Mouse (Mus musculus) embryonic fibroblast, embryonic 13.5 days (primary cell): ENCODE measurements around the gene Msx2. TPM values are rescaled to one million over a fixed set of nuclear protein-coding genes. Genes with fewer than 3 reads are reported as not detected.

Experiments
- H3K27ac ChIP-seq: 2 replicates; pipeline ENCODE4 v1.5.1; 2012; ENCODE audit warnings: low read length, control low read depth, inconsistent platforms; ENCODE audit not compliant: insufficient read depth
- H3K4me1 ChIP-seq: 2 replicates; pipeline ENCODE4 v1.6.1; 2011; ENCODE audit warnings: low read length; ENCODE audit not compliant: control insufficient read depth, insufficient read depth
- H3K4me3 ChIP-seq: 2 replicates; pipeline ENCODE4 v1.5.1; 2011; ENCODE audit warnings: mild to moderate bottlenecking, control low read depth, low read length; ENCODE audit not compliant: insufficient read depth
- CTCF ChIP-seq: IDR thresholded peaks from 2 replicates; pipeline ENCODE4 v1.5.1; 2011; ENCODE audit warnings: mild to moderate bottlenecking, control low read depth, low read length, moderate library complexity, borderline replicate concordance; ENCODE audit not compliant: insufficient read depth
- POLR2A ChIP-seq: IDR thresholded peaks from 2 replicates; pipeline ENCODE4 v1.6.1; 2011; ENCODE audit warnings: low read depth, mild to moderate bottlenecking, control low read depth, low read length, moderate library complexity
- polyA plus RNA-seq: library from polyadenylated mRNA; stranded (reverse); fragments of >200 nt; gene quantifications from 2 replicates; pipeline ENCODE4 v1.2.4, GENCODE M21; 2011; ENCODE audit warnings: low read depth; ENCODE audit not compliant: missing spikeins, insufficient read length

Gene Msx2
- 2.8 and 3.6 TPM in 2 replicates for polyA plus RNA-seq

DNA sequence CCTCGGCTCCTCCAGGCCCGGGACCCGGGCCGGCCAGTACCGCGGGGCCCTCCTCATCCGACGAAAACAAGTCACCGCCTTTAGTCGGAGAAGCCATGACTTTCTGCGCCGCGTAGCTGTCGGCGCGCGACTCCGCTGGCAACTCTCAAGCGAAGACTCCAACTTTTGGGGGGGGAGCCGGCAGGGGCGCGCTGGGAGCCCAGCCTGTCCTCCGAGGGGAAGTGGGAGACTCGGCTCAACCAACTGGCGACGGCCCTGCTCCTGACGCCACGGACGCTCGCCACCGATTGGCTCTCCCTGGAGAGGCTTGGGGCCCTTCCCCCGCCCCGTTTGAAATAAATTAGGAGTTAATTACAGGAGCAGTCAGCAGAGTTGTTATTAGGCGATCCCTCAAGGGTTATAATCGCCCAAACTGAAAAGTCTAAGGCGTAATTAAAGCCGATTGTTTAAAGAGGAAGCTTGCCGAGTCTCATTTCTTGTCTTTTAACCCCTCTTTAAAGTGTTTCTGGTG, at the start of gene Msx2:
Msx2 (minus strand) TSS at position 461 of the 511 bp plus-strand sequence.
- no peaks in the 10 kb centered on the region for H3K4me1 ChIP-seq
- peak; percentile 61 for TF ChIP-seq POLR2A
- no peak for TF ChIP-seq CTCF
- H3K27ac ChIP-seq = no peak within 1 kb of the TSS

DNA sequence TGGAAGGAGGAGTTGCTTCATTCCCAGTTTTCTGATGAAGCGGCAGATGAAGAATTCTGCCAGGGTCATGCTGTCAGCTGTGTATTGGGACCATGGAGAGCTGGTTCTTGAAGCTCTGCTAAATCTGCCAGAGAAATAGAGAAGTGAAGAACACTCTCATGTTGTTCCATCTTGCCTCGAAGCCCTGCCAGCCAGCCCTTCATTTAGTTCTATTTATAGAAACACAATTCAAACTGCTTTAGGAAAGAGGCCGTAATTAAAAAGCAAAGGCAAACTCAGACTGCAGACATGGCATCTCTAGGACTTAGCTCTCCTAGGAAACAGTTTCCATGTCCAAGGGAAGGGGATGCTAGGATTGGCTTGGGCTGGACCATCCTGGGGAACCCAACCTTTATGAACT, 48.6 kb upstream of the Msx2 start:
- no peak overlapping the region for H3K4me3 ChIP-seq
- H3K4me1 ChIP-seq = no peaks in the 10 kb centered on the region
- TF ChIP-seq CTCF (no peak), POLR2A (no peak)
- no peak overlapping the region for H3K27ac ChIP-seq

More for the DNA sequence above, at the start of gene Msx2:
- H3K4me3 ChIP-seq = peak within 1 kb of the TSS; percentile 64

DNA sequence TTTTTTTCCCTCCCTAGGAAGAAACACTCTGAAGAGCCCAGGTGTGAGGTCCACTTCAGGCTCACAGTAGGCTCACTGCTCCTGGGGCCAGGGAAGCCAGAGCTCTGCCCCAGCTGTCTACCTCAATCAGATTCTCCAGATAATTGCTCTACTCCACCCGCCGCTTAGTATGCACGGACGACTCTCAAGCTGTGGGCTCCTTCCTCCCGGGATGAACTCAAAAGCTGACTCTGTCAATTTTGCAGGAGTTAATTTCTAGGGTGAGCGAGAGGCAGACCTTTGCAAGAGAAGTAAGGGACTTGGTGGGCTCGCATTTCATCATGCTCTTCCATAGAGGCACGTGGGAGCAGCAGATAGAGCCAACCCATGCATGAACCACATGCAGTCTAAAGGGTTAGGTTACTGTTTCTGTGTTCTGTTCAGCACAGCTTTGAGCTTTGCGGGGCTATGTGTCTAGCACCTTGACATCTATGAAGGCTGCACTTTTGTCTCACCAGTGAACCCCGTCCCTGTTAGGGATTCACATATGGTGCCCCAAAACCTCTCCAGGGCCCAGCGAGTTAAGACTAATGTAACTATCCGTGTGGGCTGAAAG, 47.6 kb upstream of the Msx2 start:
- no peak overlapping the region for H3K27ac ChIP-seq
- no peak overlapping the region for H3K4me3 ChIP-seq
- no peaks in the 10 kb centered on the region for H3K4me1 ChIP-seq
- TF ChIP-seq POLR2A = no peak

GRCm38 (mm10) chr13:53519727-53520126, 46.9 kb upstream of the Msx2 start:
- Histone ChIP-seq H3K4me3 (no peak overlapping the region), H3K27ac (no peak overlapping the region)
- TF ChIP-seq CTCF = no peak
- no peak for TF ChIP-seq POLR2A

DNA sequence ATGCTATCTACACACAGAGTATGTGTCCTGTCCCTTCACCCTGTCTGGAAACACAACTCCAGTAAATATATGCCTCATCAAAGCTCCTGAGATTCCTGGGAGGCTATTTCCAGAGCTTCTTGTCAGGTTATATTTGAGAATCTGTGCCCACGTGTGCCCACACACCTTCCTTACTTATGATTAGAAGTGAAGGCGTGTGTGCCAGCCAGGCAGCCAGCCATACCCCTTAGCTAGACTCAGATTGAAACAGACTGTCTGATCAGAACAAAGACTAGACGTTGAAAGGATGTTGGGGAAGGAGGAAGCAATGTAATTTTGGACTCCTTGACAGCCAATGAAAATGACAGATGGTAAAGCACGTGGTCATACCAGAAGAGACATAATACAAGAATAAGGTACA, 45.4 kb upstream of the Msx2 start:
- Histone ChIP-seq H3K4me3 (no peak overlapping the region), H3K27ac (no peak overlapping the region), H3K4me1 (no peaks in the 10 kb centered on the region)
- no peak for TF ChIP-seq CTCF
- no peak for TF ChIP-seq POLR2A

More at GRCm38 (mm10) chr13:53519727-53520126, 46.9 kb upstream of the Msx2 start:
- no peaks in the 10 kb centered on the region for H3K4me1 ChIP-seq

DNA sequence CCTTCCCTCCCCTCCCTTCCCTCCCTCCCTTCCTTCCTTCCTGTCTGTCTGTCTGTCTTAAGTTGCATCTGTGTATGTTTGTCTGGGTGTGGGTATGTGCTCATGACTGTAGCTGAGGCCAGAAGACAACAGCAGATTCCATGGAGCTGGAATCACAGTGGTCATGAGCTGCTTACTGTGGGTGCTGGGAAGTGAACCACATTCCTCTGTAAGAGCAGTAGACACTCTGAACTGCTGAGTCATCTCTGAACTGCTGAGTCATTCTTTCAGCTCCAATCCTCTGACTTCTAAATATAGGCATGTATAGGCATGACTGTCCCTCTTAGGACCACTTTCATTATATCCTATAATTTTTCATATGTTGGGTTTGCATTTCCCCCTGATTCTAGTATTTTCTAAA, 41.7 kb upstream of the Msx2 start:
- H3K4me3 ChIP-seq = no peak overlapping the region
- TF ChIP-seq POLR2A = no peak
- TF ChIP-seq CTCF = no peak

GRCm38 (mm10) chr13:53511366-53511765, 38.5 kb upstream of the Msx2 start:
- Histone ChIP-seq H3K27ac (no peak overlapping the region; the same call in 1 of the 2 replicates), H3K4me3 (no peak overlapping the region), H3K4me1 (no peaks in the 10 kb centered on the region)
- TF ChIP-seq CTCF = no peak
- no peak for TF ChIP-seq POLR2A

More for the DNA sequence above, 41.7 kb upstream of the Msx2 start:
- H3K27ac ChIP-seq = peak overlapping the region; percentile 82
- no peaks in the 10 kb centered on the region for H3K4me1 ChIP-seq

- peaks cover 12% of the 10 kb centered on the region for H3K4me1 ChIP-seq
- TF ChIP-seq POLR2A (no peak), CTCF (no peak)
- H3K4me3 ChIP-seq = no peak overlapping the region
- no peak overlapping the region for H3K27ac ChIP-seq
Observed at GRCm38 (mm10) chr13:53502406-53502805, 29.5 kb upstream of the Msx2 start.

DNA sequence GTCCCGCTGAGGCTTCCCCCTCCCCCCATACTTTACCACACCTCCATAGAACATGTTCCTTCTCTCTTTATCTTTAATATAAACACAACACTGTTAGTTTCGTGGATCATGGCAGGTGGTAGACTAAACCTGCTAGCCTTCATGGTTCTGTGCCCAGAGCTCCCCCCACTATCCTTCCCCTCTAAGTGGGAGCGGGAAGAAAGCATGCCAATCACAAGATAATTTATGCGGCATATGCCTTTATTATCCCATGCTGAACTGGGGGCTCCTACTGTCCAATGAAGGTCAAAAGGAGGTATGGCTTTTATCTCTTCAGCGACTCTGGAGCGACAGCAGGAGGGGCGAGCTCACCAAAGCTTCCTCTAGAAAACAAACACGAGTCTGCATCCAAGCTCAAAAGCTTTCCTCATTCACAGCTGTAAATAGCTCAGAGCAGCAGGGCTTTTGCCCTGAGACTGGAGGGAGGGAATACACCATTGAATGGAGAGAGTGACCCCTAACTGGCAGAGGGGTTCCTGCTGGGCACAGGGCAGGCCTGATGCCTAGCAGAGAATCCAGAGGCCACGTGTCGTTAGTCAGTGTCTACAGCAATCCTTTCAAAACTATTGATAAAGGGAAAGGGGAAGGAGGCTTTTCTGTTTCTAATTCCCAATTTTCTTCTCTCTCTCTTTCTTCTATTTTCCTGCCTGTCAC, 28.8 kb upstream of the Msx2 start:
- Histone ChIP-seq H3K4me3 (no peak overlapping the region), H3K4me1 (peaks cover 12% of the 10 kb centered on the region), H3K27ac (no peak overlapping the region)
- TF ChIP-seq CTCF (no peak), POLR2A (no peak)

- no peak overlapping the region for H3K4me3 ChIP-seq
- H3K4me1 ChIP-seq = peaks cover 12% of the 10 kb centered on the region
- H3K27ac ChIP-seq = no peak overlapping the region
- no peak for TF ChIP-seq POLR2A
- no peak for TF ChIP-seq CTCF
Observed at GRCm38 (mm10) chr13:53501057-53501456, 28.2 kb upstream of the Msx2 start.
